Mouse (Mus musculus): ENCODE data around the gene Zfp202.
"Not testable (repeated sequence)": the region's sequence is repeated elsewhere in the genome, so short reads cannot be mapped to it uniquely, and the experiment has no call there.

The Zfp202 gene

GRCm38 (mm10) chr9:40192098-40193038 is at the start of gene Zfp202:
Gene Zfp202, plus strand, starts transcription at chr9:40192316.
- DNase-seq, result peak; percentile 86

GRCm38 (mm10) chr9:40155118-40155644 is 36.9 kb upstream of the Zfp202 start:
- DNase-seq, result no peak

- DNase-seq, result no peak
These were observed 25.7 kb upstream of the Zfp202 start for GRCm38 (mm10) chr9:40166446-40166845.

GRCm38 (mm10) chr9:40177017-40177416 is 15.1 kb upstream of the Zfp202 start:
- no peak for DNase-seq

- no peak for DNase-seq
These were observed 11.5 kb upstream of the Zfp202 start, which contains the start of gene Olfr986 for GRCm38 (mm10) chr9:40180620-40181019. Gene Olfr986, plus strand, starts transcription at chr9:40180920.

GRCm38 (mm10) chr9:40185166-40185565 is 7.0 kb upstream of the Zfp202 start:
- not testable (repeated sequence) for DNase-seq

- DNase-seq, result no peak
These were observed 835 bp upstream of the Zfp202 start for GRCm38 (mm10) chr9:40191086-40191876.

GRCm38 (mm10) chr9:40195981-40196380 is 3.9 kb downstream of the Zfp202 start:
- no peak for DNase-seq

- DNase-seq, result no peak
These were observed 14.4 kb downstream of the Zfp202 start for GRCm38 (mm10) chr9:40206546-40206950.

GRCm38 (mm10) chr9:40210744-40211143 is 18.6 kb downstream of the Zfp202 start:
- no peak for DNase-seq

GRCm38 (mm10) chr9:40214058-40214457 is 21.9 kb downstream of the Zfp202 start:
- no peak for DNase-seq

GRCm38 (mm10) chr9:40216651-40217050 is 24.5 kb downstream of the Zfp202 start:
- no peak for DNase-seq

- DNase-seq, result no peak
These were observed 32.2 kb downstream of the Zfp202 start for GRCm38 (mm10) chr9:40224289-40224688.

- DNase-seq, result peak; percentile 29
These were observed 36.0 kb downstream of the Zfp202 start for GRCm38 (mm10) chr9:40227874-40228789.

- DNase-seq, result no peak
These were observed 36.8 kb downstream of the Zfp202 start for GRCm38 (mm10) chr9:40228804-40229331.

GRCm38 (mm10) chr9:40229479-40229878 is 37.4 kb downstream of the Zfp202 start:
- no peak for DNase-seq

GRCm38 (mm10) chr9:40231019-40231418 is 38.9 kb downstream of the Zfp202 start:
- DNase-seq, result no peak

- no peak for DNase-seq
These were observed 42.3 kb downstream of the Zfp202 start for GRCm38 (mm10) chr9:40234233-40235072.

- DNase-seq, result no peak
These were observed 43.1 kb downstream of the Zfp202 start for GRCm38 (mm10) chr9:40235220-40235619.

- DNase-seq, result no peak
These were observed 47.6 kb downstream of the Zfp202 start for GRCm38 (mm10) chr9:40239749-40240148.

- no peak for DNase-seq
These were observed 48.2 kb downstream of the Zfp202 start for GRCm38 (mm10) chr9:40240311-40240710.
